Mouse (Mus musculus) erythroblast, adult 5-6 weeks (primary cell): ENCODE measurements around the gene Dnaic1. TPM values are rescaled to one million over a fixed set of nuclear protein-coding genes. Genes with fewer than 3 reads are reported as not detected.

ENCODE experiments used
- ATAC-seq: replicated peaks from 2 replicates; pipeline ENCODE4 v1.8.0; 2016; ENCODE audit warnings: moderate number of reproducible peaks, mild to moderate bottlenecking, moderate TSS enrichment, inconsistent platforms; ENCODE audit not compliant: poor library complexity, low FRiP score, severe bottlenecking
- total RNA-seq, 2 experiments: library from RNA; stranded (forward) in 1 of 2; stranded (reverse) in 1 of 2; fragments of 150-400 nt in 1 of 2; fragments of 200-764, 138-1000 nt in 1 of 2; gene quantifications; 2 replicates each; pipeline versions ENCODE4 v1.2.3 to v1.2.4; 2015 to 2017; ENCODE audit warnings: low replicate concordance in 2 of 2

The Dnaic1 gene
- not detected in 2 replicates for total RNA-seq (2015; ENCODE audit: low replicate concordance)
- not detected in 2 replicates for total RNA-seq (2017; ENCODE audit: low replicate concordance)

DNA sequence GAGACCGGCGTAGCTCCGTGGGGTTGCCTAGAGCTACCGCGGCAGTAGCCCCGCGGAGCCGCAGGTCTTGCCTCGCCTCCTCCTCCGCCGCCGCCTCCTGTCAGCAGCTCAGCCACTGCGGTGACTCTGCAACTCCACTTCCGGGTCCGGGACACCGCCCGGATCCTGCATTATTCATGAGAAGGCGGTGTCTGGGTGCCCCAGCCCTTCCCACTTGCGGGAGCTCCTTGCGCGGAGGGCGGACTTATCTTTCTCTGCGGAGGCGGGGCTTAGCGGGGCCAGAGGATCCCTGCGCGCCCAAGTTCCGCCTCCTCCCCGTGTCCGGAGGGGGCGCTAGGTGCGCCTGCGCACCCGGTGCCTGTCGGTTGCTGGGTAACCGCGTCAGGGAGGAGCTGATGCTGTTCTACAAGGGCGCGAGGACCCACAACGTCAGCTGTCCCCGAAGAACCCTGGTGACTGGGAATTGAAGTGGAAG lies at the start of gene Dnaic1, which contains the start of gene Fam219a:
Gene Dnaic1, plus strand, starts transcription at position 365 of the 475 bp plus-strand sequence.
Gene Fam219a, minus strand, starts transcription at position 128 of the 475 bp plus-strand sequence.
- ATAC-seq: peak; percentile 97

- ATAC-seq: no peak
Measured at GRCm38 (mm10) chr4:41520641-41521040, 48.9 kb upstream of the Dnaic1 start.

- ATAC-seq: no peak
Measured at GRCm38 (mm10) chr4:41522136-41522535, 47.4 kb upstream of the Dnaic1 start.

GRCm38 (mm10) chr4:41522788-41523187 lies 46.8 kb upstream of the Dnaic1 start:
- ATAC-seq: no peak

GRCm38 (mm10) chr4:41523839-41524238 lies 45.7 kb upstream of the Dnaic1 start:
- ATAC-seq: no peak

- ATAC-seq: no peak
Measured at GRCm38 (mm10) chr4:41524829-41525228, 44.7 kb upstream of the Dnaic1 start.

GRCm38 (mm10) chr4:41526553-41526952 lies 43.0 kb upstream of the Dnaic1 start:
- no peak for ATAC-seq

DNA sequence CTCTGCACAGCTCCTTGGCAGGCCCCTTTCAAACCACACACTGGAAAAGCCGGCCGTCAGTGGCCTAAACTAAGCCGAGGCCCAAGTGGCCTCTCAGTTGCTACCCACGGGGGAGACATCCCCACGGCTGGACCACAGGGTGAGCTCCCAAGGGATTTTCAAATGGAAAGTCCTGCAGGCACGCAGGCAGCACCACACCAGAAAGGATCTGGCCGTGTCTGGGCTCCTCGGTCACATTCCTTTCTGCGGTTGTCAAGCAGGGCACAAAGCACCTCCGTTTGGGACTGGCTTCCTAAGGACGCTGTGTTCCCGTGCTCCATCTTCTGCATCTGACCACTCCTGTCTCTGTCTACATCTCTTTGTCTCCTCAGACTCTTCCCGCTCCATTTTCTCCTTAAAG lies 42.5 kb upstream of the Dnaic1 start:
- no peak for ATAC-seq

- ATAC-seq: no peak
Measured at GRCm38 (mm10) chr4:41527996-41528395, 41.6 kb upstream of the Dnaic1 start.

GRCm38 (mm10) chr4:41532420-41532819 lies 37.2 kb upstream of the Dnaic1 start:
- no peak for ATAC-seq

GRCm38 (mm10) chr4:41534866-41535265 lies 34.7 kb upstream of the Dnaic1 start:
- ATAC-seq: no peak

GRCm38 (mm10) chr4:41542136-41542535 lies 27.4 kb upstream of the Dnaic1 start:
- ATAC-seq: no peak

- no peak for ATAC-seq
Measured at GRCm38 (mm10) chr4:41545985-41546384, 23.6 kb upstream of the Dnaic1 start.

DNA sequence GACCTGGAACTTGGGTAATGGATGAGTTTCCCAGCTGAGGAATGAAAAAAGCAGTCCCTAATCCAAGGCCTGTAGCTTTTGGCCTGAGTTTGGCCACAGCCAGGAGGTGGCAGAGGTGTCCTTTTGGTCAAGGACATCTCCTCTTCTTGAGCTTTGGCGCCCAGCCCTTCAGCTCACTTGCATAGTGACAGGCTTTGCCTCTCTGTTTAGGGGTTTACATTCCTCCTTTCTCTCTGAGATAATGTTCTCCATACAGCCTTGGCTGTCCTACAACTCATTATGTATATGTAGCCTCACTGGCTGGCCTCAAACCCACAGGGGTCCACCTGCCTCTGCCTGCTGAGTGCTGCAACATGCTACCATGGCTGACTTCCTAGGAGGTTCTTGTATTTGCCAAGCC lies 22.5 kb upstream of the Dnaic1 start:
- ATAC-seq: no peak

DNA sequence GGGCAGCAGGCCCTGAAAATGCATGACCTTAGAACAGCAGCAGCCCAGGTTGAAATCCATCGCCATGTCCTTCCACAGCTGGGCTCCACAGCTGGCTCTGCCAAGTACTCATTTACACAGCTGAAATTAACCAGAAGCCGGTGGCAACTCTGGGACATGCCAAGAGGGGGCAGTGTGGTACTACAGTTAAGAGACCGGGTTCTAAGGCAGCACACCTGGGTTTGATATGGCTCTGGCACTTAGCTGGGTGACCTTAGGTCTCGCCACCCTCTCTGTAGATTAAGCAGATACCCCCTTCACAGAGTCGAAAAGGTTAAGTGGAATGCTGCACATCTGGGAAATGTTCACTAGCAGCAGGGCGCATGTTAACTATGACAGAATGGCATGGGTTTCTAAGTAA lies 17.0 kb upstream of the Dnaic1 start:
- no peak for ATAC-seq

- ATAC-seq: no peak
Measured at GRCm38 (mm10) chr4:41553116-41553515, 16.5 kb upstream of the Dnaic1 start.

GRCm38 (mm10) chr4:41554994-41555663 lies 14.4 kb upstream of the Dnaic1 start:
- ATAC-seq: no peak

- ATAC-seq: no peak
Measured at GRCm38 (mm10) chr4:41556311-41556953, 13.1 kb upstream of the Dnaic1 start.

DNA sequence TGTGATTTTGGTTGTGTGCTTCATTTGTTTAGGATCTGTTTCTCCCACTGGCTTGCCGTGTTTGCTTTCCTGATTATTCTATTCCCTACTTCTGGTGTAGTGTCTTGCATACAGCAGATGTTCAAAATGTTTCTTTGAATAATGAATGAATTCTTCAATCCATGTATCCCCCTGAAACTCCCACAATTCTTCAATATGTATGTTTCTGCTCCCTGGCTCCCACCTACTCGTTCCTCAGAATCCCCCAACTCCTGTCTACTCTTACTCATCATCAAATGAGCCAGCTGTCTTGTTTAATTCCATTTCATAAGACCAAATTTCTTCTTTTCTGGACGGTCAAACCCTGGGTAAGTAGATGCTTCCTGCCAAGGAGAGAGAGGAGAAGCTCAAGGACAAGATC lies 12.5 kb upstream of the Dnaic1 start:
- ATAC-seq: no peak

DNA sequence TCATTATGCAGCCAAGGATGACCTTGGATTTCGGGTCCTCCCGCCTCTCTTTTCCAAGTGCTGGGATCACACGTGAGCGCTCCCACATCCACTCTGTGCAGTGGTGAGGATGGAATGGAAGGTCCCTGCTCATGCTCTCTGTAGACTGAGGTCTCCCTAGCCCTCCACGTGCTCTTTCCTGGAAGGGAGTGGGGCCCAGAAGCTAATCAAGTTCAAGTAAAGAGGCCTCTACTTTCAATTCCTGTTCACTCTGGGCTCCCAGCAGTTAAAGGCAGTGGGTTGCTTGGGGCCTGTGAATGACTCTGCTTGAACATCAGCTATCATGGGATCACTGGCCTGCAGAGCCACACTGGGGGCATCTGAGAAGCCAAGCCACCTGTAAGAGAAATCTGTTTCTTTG lies 6.3 kb upstream of the Dnaic1 start:
- no peak for ATAC-seq

DNA sequence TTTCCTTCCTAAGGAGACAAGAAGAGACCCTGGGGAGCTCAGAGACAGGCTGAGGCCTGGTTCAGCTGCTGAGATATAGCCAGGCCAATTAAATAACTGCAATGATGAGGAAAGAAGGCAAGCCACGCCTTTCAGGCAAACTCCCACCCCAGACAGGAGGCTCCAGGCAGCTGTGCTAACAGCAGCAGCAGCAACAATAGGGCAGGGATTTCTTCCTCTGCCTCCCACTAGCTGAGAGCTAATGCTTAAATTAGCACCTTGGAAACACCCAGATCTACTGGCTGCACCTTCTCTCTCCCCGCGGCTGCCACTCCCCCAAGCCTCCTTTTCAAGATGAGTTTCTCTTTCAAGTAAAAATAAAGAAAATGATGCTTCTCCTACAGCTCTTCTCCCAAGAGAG lies 3.5 kb upstream of the Dnaic1 start:
- ATAC-seq: no peak
